Mouse (Mus musculus): ENCODE data around the gene Cdh18. TPM values are rescaled to one million over a fixed set of nuclear protein-coding genes. Genes with fewer than 3 reads are reported as not detected.

Cdh18 gene
- polyA plus RNA-seq, 1 experiment from 2014 or later: 1.3 TPM

DNA sequence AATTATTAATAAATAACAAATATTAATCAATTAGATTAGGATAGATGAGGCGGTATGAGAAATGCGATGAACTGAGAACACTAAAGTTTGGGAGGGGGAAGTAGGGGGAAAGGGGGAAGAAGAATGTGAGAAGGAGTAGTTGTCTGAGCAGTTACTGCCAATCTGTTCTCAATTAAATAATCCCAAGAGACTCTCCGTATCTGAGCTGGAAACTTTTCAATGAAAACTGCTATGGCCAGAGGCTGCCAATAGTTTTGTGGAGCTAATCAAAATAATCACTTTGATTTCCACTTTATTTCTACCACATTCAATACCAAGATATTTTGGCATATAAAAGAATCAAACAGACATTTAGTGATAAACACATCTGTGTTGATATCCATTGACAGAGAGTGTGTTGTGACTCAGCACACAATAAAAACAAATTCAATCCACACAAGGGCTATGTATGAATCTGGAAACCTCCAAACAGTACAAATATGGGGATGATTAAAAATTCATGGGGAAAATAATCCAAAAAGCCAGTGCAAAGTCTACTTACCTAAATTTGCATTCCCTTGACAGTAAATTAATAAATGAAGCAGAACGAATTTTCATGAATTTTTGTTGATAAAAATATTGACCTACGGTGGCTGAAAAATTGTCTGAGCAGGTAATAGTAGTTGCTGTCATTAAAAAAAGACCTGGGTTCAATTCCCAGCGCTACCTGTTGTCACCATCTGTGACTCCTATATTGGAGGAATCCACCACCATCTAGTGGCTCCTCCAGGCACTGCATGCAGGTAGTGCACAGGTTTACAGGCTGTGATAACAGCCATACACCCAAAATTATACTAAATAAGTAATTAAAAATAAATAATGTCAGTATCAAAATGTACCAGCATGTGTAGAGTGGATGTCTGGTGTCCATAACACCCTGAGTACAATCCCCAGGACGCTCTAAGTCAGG lies 922.0 kb downstream of the Cdh18 start:
- WGBS: 81% methylated on average over 7 of the region's 7 CpGs
- DNase-seq (ENCODE audit: low spot score) (no peak), ATAC-seq (ENCODE audit: low FRiP score) (no peak)
- Histone ChIP-seq H3K27me3 (ENCODE audit: control insufficient read depth, insufficient read depth, low read length) (no peaks in the 10 kb centered on the region), H3K4me2 (replicated peaks; ENCODE audit: low read depth, low read length) (no peak overlapping the region), H3K36me3 (ENCODE audit: control insufficient read depth, insufficient read depth, low read length) (no peaks in the 10 kb centered on the region), H3K4me1 (replicated peaks; ENCODE audit: control insufficient read depth, insufficient read depth, low read length) (no peaks in the 10 kb centered on the region), H3K4me3 (ENCODE audit: low read depth, low read length) (no peak overlapping the region), H3K9ac (ENCODE audit: low read depth, low read length) (no peak overlapping the region), H3K9me3 (ENCODE audit: control insufficient read depth, low read length) (no peaks in the 10 kb centered on the region), H3K27ac (ENCODE audit: low read depth, low read length) (no peak overlapping the region)

DNA sequence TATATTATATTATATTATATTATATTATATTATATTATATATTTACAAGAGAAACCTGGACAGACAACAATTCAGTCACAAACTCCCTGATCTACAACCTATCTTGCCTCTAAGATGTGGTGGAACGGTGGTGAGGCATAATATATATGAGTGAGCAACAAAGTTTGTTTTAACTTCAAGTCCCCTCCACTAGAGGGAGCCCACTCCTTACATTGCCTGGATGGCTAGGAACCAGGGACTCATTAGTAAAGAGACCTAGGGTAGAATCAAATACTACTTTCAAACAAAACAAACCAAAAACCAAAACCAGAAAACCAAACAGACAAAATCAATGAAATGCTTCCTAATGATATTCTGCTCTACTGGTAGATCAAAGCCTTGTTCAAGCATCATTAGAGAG lies 937.5 kb downstream of the Cdh18 start:
- DNase-seq (ENCODE audit: low spot score): peak; percentile 26
- 57% methylated on average over 1 of the region's 1 CpGs for WGBS

DNA sequence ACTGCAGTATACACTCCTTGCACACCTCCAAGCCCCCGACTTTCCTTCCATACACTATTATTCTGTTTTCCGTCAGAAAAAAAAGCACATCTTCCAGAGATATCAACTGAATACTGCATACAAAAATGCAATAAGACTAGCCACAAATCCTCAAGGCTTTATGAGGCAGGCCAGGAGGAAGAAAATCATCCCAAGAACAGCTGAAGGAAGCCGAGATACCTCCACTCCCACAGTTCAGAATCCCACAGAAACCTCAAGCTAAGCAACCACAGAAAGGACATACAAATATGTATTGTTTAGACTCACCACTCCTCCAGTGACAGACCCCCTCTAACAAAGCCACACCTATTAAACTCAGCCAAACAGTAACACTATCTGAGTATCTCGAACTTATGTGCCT lies 957.7 kb downstream of the Cdh18 start:
- Histone ChIP-seq H3K4me3 (ENCODE audit: low read depth, low read length) (no peak overlapping the region), H3K36me3 (ENCODE audit: control insufficient read depth, insufficient read depth, low read length) (no peaks in the 10 kb centered on the region), H3K27me3 (ENCODE audit: control insufficient read depth, insufficient read depth, low read length) (no peaks in the 10 kb centered on the region), H3K9me3 (ENCODE audit: control insufficient read depth, low read length) (no peaks in the 10 kb centered on the region), H3K4me2 (replicated peaks; ENCODE audit: low read depth, low read length) (no peak overlapping the region), H3K27ac (ENCODE audit: low read depth, low read length) (no peak overlapping the region), H3K4me1 (replicated peaks; ENCODE audit: control insufficient read depth, insufficient read depth, low read length) (no peaks in the 10 kb centered on the region), H3K9ac (ENCODE audit: low read depth, low read length) (no peak overlapping the region)
- no peak for DNase-seq (ENCODE audit: low spot score)
- WGBS: 92% methylated on average over 4 of the region's 4 CpGs
- ATAC-seq (ENCODE audit: low FRiP score): no peak

More for the DNA sequence above, 937.5 kb downstream of the Cdh18 start:
- H3K9me3 ChIP-seq (ENCODE audit: control insufficient read depth, low read length): no peaks in the 10 kb centered on the region
- H3K27me3 ChIP-seq (ENCODE audit: control insufficient read depth, insufficient read depth, low read length): no peaks in the 10 kb centered on the region
- H3K36me3 ChIP-seq (ENCODE audit: control insufficient read depth, insufficient read depth, low read length): no peaks in the 10 kb centered on the region
- no peaks in the 10 kb centered on the region for H3K4me1 ChIP-seq (replicated peaks; ENCODE audit: control insufficient read depth, insufficient read depth, low read length)
- no peak overlapping the region for H3K4me3 ChIP-seq (ENCODE audit: low read depth, low read length)
- H3K4me2 ChIP-seq (replicated peaks; ENCODE audit: low read depth, low read length): no peak overlapping the region
- ATAC-seq (ENCODE audit: low FRiP score): no peak
- no peak overlapping the region for H3K9ac ChIP-seq (ENCODE audit: low read depth, low read length)
- H3K27ac ChIP-seq (ENCODE audit: low read depth, low read length): no peak overlapping the region

DNA sequence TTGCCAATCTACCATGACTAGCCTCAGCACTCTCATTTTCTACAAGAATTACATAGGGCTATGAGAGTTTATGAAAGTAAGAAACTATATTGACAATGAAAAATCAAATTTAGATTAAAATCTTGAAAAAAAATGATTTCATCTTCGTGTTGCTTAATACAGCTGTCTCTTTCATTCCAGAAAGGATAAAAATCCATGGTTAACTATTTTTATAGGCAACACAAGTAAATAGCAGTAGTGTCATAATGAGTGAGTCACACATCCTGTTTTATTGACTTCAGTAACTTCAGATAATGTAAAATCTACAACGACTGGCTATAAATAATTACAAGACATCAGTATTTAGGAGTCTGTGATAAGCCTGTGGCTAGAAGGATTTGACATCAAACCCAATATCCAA lies 960.9 kb downstream of the Cdh18 start:
- Histone ChIP-seq H3K9me3 (ENCODE audit: control insufficient read depth, low read length) (no peaks in the 10 kb centered on the region), H3K4me1 (replicated peaks; ENCODE audit: control insufficient read depth, insufficient read depth, low read length) (no peaks in the 10 kb centered on the region), H3K9ac (ENCODE audit: low read depth, low read length) (no peak overlapping the region), H3K27ac (ENCODE audit: low read depth, low read length) (no peak overlapping the region), H3K36me3 (ENCODE audit: control insufficient read depth, insufficient read depth, low read length) (no peaks in the 10 kb centered on the region), H3K27me3 (ENCODE audit: control insufficient read depth, insufficient read depth, low read length) (no peaks in the 10 kb centered on the region), H3K4me3 (ENCODE audit: low read depth, low read length) (no peak overlapping the region), H3K4me2 (replicated peaks; ENCODE audit: low read depth, low read length) (no peak overlapping the region)
- DNase-seq (ENCODE audit: low spot score) (no peak), ATAC-seq (ENCODE audit: low FRiP score) (no peak)
- 68% methylated on average over 2 of the region's 2 CpGs for WGBS

DNA sequence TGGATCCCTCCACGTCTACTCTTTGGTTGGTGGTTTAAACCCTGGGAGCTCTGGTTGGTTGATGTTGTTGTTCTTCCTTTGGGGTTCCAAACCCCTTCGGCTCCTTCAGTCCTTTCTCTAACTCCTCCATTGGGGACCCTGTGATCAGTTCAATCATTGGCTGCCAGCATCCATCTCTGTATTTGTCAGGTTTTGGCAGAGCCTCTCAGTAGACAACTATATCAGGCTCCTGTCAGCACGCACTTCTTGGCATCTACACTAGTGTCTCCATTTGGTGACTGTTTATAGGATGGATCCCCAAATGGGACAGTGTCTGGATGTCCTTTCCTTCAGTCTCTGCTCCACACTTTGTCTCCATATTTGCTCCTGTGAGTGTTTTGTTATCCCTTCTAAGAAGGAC lies 967.0 kb downstream of the Cdh18 start:
- Histone ChIP-seq H3K36me3 (ENCODE audit: control insufficient read depth, insufficient read depth, low read length) (no peaks in the 10 kb centered on the region), H3K4me1 (replicated peaks; ENCODE audit: control insufficient read depth, insufficient read depth, low read length) (no peaks in the 10 kb centered on the region), H3K9ac (ENCODE audit: low read depth, low read length) (no peak overlapping the region), H3K4me3 (ENCODE audit: low read depth, low read length) (no peak overlapping the region), H3K4me2 (replicated peaks; ENCODE audit: low read depth, low read length) (no peak overlapping the region), H3K27me3 (ENCODE audit: control insufficient read depth, insufficient read depth, low read length) (no peaks in the 10 kb centered on the region), H3K9me3 (ENCODE audit: control insufficient read depth, low read length) (no peaks in the 10 kb centered on the region), H3K27ac (ENCODE audit: low read depth, low read length) (no peak overlapping the region)
- 86% methylated on average over 3 of the region's 3 CpGs for WGBS
- no peak for ATAC-seq (ENCODE audit: low FRiP score)
- no peak for DNase-seq (ENCODE audit: low spot score)

DNA sequence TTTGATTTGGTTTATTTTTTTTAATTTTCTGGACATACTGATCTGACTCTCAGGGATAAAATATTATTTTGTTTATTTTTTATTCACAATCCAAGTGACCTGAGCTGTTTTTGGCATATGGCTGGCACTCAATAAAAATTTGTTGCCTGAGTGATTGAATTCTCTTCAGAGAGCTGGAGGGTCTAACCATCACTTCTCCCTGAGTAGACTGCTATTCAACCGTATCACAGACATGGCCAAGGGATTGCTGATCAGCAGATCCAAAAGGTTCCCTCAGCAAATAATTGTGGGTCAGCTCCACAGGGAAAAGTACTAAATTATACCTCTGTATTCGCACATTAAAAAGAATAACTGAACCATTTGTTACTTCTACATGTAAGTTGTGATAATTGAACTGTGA lies 969.3 kb downstream of the Cdh18 start:
- Histone ChIP-seq H3K27ac (ENCODE audit: low read depth, low read length) (no peak overlapping the region), H3K36me3 (ENCODE audit: control insufficient read depth, insufficient read depth, low read length) (no peaks in the 10 kb centered on the region), H3K27me3 (ENCODE audit: control insufficient read depth, insufficient read depth, low read length) (no peaks in the 10 kb centered on the region), H3K4me2 (replicated peaks; ENCODE audit: low read depth, low read length) (no peak overlapping the region), H3K4me3 (ENCODE audit: low read depth, low read length) (no peak overlapping the region), H3K4me1 (replicated peaks; ENCODE audit: control insufficient read depth, insufficient read depth, low read length) (no peaks in the 10 kb centered on the region), H3K9me3 (ENCODE audit: control insufficient read depth, low read length) (no peaks in the 10 kb centered on the region), H3K9ac (ENCODE audit: low read depth, low read length) (no peak overlapping the region)
- DNase-seq (ENCODE audit: low spot score) (no peak), ATAC-seq (ENCODE audit: low FRiP score) (no peak)
- WGBS: 86% methylated on average over 2 of the region's 2 CpGs

Data from hindbrain, embryonic 11.5 days (tissue).